In genomic region chrX:12135121-12136111, GRCm38 (mm10) we compare ENCODE assay signal across 8 mouse cellular contexts. TPM values are rescaled to one million over a fixed set of nuclear protein-coding genes. Genes with fewer than 3 reads are reported as not detected.
DNase-seq lines count a peak whose midpoint lies in the region; ATAC-seq and TF ChIP-seq lines count a peak whose summit lies in the region.

No protein-coding gene starts in this region.

- peak overlapping the region; percentile 60 for H3K4me2 ChIP-seq in forebrain, embryonic 11.5 days (ENCODE audit: low read depth, low read length, severe bottlenecking)
- peak overlapping the region; percentile 84 for H3K4me2 ChIP-seq in myocyte (ENCODE audit: low read depth)

- no peak overlapping the region for H3ac ChIP-seq in myocyte (ENCODE audit: control insufficient read depth, insufficient read length)

- no peaks in the 10 kb centered on the region for H3K9me3 ChIP-seq in forebrain, embryonic 11.5 days (ENCODE audit: control insufficient read depth, low read length)

- H3K27ac ChIP-seq in forebrain, embryonic 11.5 days (ENCODE audit: low read depth, low read length), result peak overlapping the region; percentile 78
- peak overlapping the region; percentile 63 for H3K27ac ChIP-seq in liver, adult 2 months (replicated peaks; ENCODE audit: insufficient read depth, low read depth, low read length)

- no peaks in the 10 kb centered on the region for H3K79me2 ChIP-seq in liver, adult 2 months (ENCODE audit: control insufficient read depth, insufficient read depth, low read length)
- no peaks in the 10 kb centered on the region for H3K79me2 ChIP-seq in myocyte (ENCODE audit: control insufficient read depth, insufficient read depth)

- H3K27me3 ChIP-seq in forebrain, embryonic 11.5 days (ENCODE audit: control insufficient read depth, insufficient read depth, low read length), result peaks cover 78% of the 10 kb centered on the region
- H3K27me3 ChIP-seq in liver, adult 2 months (ENCODE audit: control insufficient read depth, insufficient read depth, low read length), result no peaks in the 10 kb centered on the region
- H3K27me3 ChIP-seq in myocyte (ENCODE audit: control insufficient read depth, insufficient read depth, insufficient read length), result no peaks in the 10 kb centered on the region

- peak; percentile 60 for DNase-seq in ovary, adult 18-20 months (ENCODE audit: low spot score)
- no peak for DNase-seq in ovary, postnatal 14 days (ENCODE audit: low spot score)
- DNase-seq in adrenal gland, adult 2 months, result peak; percentile 86
- peak; percentile 79 for DNase-seq in forebrain, embryonic 11.5 days (ENCODE audit: low spot score)
- DNase-seq in liver, adult 2 months (ENCODE audit: extremely low read depth, low read depth, low spot score), result peak; percentile 68
- DNase-seq in thymus, postnatal 25 days, result peak; percentile 81

- peak; percentile 31; the same call in 1 of the 2 replicates for ATAC-seq in forebrain, embryonic 11.5 days (replicated peaks; ENCODE audit: low FRiP score)
- peak; percentile 25 to 63; a peak in 3 of 4 replicates for ATAC-seq in hematopoietic stem cell, adult 5-6 weeks (replicated peaks in 1 of 2; ENCODE audit: insufficient read depth in 1 of 2, low FRiP score in 2 of 2, low TSS enrichment in 1 of 2, low read depth in 1 of 2, poor library complexity in 2 of 2, severe bottlenecking in 2 of 2)

- peaks cover 12% of the 10 kb centered on the region; the same call in 1 of the 2 replicates for H3K4me1 ChIP-seq in forebrain, embryonic 11.5 days (replicated peaks; ENCODE audit: control insufficient read depth, insufficient read depth, low read length)
- peaks cover 10% of the 10 kb centered on the region for H3K4me1 ChIP-seq in liver, adult 2 months (ENCODE audit: control insufficient read depth, insufficient read depth, low read length)

- H3K9ac ChIP-seq in forebrain, embryonic 11.5 days (ENCODE audit: low read length), result peak overlapping the region; percentile 48
- peak overlapping the region; percentile 68 for H3K9ac ChIP-seq in liver, adult 2 months (ENCODE audit: low read depth, low read length)

- no peak for TF ChIP-seq POLR2A in liver, adult 2 months (IDR thresholded peaks at IDR 0.05; ENCODE audit: extremely low read depth, insufficient read depth, low read length)
- no peak for TF ChIP-seq POLR2A in myocyte (IDR thresholded peaks at IDR 0.05; ENCODE audit: insufficient read length, low read depth)

- 2% methylated on average over 53 of the region's 75 CpGs for WGBS in forebrain, embryonic 11.5 days
- 1% methylated on average over 50 of the region's 75 CpGs for WGBS in liver, adult 2 months

- peak overlapping the region; percentile 31 for H3K4me3 ChIP-seq in forebrain, embryonic 11.5 days (ENCODE audit: low read depth, low read length)
- peak overlapping the region; percentile 54; the same call in 1 of the 2 replicates for H3K4me3 ChIP-seq in liver, adult 2 months (ENCODE audit: insufficient read depth, low read depth, low read length)
- H3K4me3 ChIP-seq in myocyte, result peak overlapping the region; percentile 28

- H3K36me3 ChIP-seq in forebrain, embryonic 11.5 days (ENCODE audit: control insufficient read depth, insufficient read depth, low read length), result no peaks in the 10 kb centered on the region
- H3K36me3 ChIP-seq in liver, adult 2 months (ENCODE audit: control insufficient read depth, insufficient read depth, low read length), result no peaks in the 10 kb centered on the region
- no peaks in the 10 kb centered on the region for H3K36me3 ChIP-seq in myocyte (ENCODE audit: control insufficient read depth, insufficient read depth)

- no peak for TF ChIP-seq CTCF in liver, adult 2 months (IDR thresholded peaks at IDR 0.05; ENCODE audit: low read depth, low read length)

TF ChIP-seq in myocyte, 11 proteins besides CTCF, POLR2A, EP300 and RAD21:
- TF ChIP-seq TCF3 (IDR thresholded peaks at IDR 0.05; ENCODE audit: insufficient read length, low read depth) (no peak), CEBPB (IDR thresholded peaks at IDR 0.05; ENCODE audit: insufficient read depth, poor library complexity, severe bottlenecking) (no peak), TCF12 (IDR thresholded peaks at IDR 0.05; ENCODE audit: insufficient read depth, poor library complexity, severe bottlenecking) (no peak), MYOD1 (IDR thresholded peaks at IDR 0.05; ENCODE audit: control insufficient read depth in 1 of 3, insufficient read length in 2 of 3, low read depth in 2 of 3) (no peak)

RNA-seq across cellular contexts. Expression of gene Bcor, which starts 24.7 kb away (rescaled TPM):
- 10 to 100 TPM; 11.8 to 16.9 TPM for total RNA-seq in adrenal gland, adult 2 months (2021)
- 7.5 and 9.3 TPM in 2 replicates for polyA plus RNA-seq in adrenal gland, adult 2 months (2012; rRNA removed)
- 23.5 and 26.3 TPM in 2 replicates for polyA plus RNA-seq in forebrain, embryonic 11.5 days (2014; fragmentation: Nextera tagmentation; extraction: Ambion mirVana)
- 41.1 and 42.0 TPM in 2 replicates for total RNA-seq in hematopoietic stem cell, adult 5-6 weeks (2017)
- 2.8 and 4.9 TPM in 2 replicates for total RNA-seq in liver, adult 2 months (2014; rRNA removed)
- polyA plus RNA-seq in liver, adult 2 months (2012; rRNA removed), result 5.6 and 6.6 TPM in 2 replicates
- polyA plus RNA-seq in myocyte (2012; fragmentation: generic; extraction: Trizol), result 12.1 TPM
